Mouse (Mus musculus) left cerebral cortex, postnatal 36 days (tissue): ENCODE results near the gene Lsm14b. TPM values are rescaled to one million over a fixed set of nuclear protein-coding genes. Genes with fewer than 3 reads are reported as not detected.
A peak's percentile ranks its signal among the peaks of the same experiment; 100 is the strongest.

ENCODE experiments used
- DNase-seq, 2 experiments: peaks; one replicate each; pipeline ENCODE4 v3.0.0; 2021 to 2022; ENCODE audit warnings: low spot score in 2 of 2, mixed read lengths in 1 of 2
- intact Hi-C: fragments of 180-260 bp; cut with DNase I; formaldehyde crosslinking; loops from one replicate; pipeline ENCODE4 v1.15.1; 2025
- total RNA-seq, 2 experiments: library from RNA; stranded (reverse); gene quantifications; 2 replicates each; pipeline ENCODE4 v1.2.3; 2021

Lsm14b gene
- total RNA-seq, 2 experiments from 2014 or later: 107 to 114 TPM

DNA sequence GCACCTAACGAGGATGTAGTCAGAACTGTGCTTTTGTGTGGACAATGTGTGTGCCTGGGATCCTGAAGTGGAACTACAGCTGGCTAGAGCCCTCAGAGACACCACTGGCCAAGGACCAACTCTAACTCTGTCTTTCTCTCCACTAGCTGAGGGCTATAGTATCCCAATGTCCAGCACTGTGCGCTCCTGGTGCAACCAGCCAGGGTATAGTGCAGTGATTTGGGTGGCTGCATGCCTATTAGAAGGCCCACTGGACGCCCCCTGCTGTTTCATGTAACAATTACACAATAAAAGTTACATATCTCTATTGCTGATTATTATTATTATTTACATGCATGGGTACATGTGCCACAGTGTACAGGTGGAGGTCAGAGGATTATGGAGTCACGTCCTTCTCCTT lies 20.5 kb downstream of the Lsm14b start:
- intact Hi-C loops: no loop called here
- DNase-seq: no peak

DNA sequence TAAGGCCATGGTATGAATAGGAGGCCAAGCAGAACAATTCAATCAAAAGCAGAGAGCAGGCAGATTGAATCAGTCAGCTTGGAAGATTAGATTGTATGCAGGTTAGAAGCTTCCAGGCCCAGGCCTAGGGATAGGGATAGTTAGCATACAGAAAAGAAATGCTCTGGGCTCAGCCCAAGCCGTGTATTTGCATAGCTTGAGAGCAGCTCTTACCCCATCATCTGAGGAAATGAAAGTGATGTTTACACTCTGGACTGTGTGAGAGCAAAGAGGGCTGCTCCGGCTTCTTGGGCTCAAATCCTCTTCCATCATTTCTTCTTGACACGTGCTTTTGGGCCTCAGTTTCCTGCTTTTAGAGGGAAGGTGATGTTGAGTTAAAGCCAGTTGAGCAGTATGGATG lies 22.8 kb downstream of the Lsm14b start:
- intact Hi-C loops: no loop called here
- DNase-seq: no peak

DNA sequence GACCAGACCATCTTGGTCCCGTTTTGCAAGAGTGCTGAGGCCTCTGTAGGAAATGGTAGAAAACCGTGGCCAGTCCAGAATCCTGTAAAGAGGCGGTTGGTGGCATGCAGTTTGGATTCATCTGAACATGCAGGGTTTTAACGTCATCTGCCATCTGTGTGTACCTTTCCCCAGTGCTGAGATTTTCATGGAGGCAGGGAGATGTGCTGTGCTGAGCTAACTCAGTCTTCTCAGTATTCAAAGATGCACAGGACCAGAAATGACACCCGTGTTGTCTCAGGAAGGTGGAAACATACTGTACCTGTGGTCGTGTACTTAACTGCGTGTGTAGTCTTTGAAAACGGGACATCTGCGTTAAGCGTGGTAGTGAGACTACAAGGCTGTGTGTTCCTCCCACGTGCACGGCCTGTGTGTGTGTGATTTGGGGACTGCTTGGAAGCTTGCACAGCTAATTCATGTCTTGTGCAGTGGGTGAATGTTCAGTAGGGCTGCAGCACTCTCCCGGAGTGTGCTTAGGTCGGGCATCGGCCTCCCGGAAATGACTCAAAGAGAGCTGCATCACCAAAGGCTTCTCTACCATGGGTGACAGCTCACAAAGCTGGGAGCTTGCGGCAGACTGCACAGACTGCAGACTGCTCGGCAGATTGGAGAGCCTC lies 23.3 kb downstream of the Lsm14b start:
- intact Hi-C loops: no loop called here
- DNase-seq: peak; percentile 61 to 72

DNA sequence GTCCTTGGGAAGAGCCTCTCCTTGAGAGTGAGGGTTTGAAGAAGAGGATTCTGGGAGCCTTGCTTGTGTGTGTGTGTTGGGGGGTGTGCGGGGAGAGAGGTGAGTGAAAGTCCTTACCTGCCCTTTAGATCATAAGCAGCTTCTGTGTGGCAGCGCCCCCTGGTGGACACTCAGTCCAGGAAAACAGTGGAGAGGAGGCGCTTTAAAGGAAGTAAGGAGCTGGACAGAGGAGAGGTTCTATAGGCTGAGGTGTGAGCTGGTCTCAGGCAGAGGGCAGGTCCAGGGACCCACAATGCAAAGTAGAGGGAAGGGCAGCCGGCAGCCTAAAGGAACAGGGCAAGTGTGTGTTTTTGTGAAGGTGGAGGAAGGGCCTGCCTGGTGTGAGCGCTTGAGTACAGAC lies 26.2 kb downstream of the Lsm14b start:
- intact Hi-C loops: loop anchor here (2.0 kb wide), 1 partner anchor 132 kb away; no protein-coding TSS in a partner anchor
- peak; percentile 72 to 74 for DNase-seq

DNA sequence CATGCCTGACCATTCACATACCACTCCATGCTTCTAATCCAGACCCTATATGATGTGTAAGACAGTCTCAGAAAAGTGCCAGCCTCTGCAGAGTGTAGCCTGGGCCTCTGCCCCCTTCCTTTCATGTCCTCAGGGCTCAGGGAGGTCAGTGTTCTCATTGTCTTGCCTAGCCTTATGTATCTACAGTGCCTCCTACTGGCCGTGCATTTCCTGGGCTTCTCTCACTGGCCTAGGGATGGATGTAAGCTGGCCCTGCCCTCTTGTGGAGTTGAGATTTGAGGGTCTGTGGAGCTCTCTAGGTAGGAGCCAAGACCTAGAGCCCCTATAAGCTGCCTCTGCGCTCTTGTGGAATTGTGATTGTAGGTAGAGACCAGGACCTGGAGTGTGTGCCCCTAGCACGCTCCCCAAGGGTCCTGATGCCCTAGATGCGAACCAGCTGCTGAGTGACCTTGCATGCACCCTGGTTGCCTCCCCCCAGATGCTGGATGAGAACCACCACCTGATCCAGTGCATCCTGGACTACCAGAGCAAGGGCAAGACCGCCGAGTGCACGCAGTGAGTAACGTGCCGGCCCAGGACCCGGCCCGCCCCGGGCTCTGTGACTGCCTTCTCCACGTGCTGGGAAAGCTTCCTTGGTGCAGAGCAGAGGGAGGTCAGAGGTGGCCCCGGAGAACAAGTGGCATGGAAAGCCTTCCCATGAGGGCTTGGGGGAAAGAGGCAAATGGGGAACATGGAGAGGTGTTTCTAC lies 27.4 kb downstream of the Lsm14b start:
- no peak for DNase-seq
- intact Hi-C loops: loop anchor here (2.0 kb wide), 1 partner anchor 133 kb away; no protein-coding TSS in a partner anchor

DNA sequence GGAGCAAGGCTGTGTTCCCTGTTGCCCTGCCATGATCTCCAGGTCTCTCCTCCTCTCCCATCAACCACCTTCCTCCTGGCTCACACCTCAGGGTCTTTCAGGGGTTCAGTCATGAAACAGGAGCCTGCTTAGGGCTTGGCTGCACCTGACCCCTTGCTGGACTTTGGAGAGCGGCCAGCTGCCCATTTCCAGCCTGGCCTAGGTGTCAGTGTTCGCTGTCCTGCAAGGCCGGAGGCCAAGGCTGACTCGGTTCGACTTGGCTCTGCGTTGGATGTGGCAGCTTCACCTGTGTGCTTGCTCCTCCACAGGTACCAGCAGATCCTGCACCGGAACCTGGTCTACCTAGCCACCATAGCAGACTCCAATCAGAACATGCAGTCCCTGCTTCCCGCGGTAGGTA lies 28.2 kb downstream of the Lsm14b start:
- intact Hi-C loops: no loop called here
- DNase-seq: no peak

DNA sequence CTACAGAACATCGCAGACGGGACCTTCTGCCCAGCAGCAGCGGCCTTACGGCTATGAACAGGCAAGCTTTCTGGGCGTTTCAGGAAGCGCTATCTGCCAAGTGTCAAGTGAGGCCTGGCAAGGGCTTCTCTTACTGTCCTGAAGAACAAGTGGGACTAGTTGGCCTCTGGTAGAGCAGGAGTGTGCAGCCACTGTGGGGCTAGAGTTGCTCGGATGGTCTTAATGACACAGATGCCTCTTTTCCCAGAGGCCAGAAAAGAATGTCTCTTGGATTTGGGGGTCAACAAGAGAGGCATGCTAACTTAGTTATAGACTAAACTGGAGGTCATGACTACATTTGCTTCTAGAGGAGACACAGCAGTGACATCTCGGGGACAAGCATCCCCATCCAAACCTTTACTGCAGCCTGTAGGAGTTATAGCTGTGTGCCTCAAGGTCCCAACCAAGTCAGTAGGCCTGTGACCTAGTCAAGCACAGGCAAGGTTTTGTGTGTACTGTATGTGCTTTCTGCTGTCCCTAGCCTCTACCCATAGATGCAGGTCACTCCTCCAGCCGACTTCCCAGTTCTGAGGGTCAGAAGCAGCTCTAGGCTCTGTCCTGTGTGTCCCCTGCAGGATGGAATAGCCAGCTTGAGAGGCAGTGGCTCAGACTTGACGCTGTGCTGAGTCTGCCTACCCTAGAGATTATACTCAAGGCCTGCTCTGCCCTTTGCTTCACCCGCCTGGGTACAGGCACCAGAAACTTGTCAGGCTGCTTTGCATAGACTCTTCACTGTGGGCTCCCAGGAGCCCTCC lies 38.7 kb downstream of the Lsm14b start:
- DNase-seq: no peak
- intact Hi-C loops: no loop called here

DNA sequence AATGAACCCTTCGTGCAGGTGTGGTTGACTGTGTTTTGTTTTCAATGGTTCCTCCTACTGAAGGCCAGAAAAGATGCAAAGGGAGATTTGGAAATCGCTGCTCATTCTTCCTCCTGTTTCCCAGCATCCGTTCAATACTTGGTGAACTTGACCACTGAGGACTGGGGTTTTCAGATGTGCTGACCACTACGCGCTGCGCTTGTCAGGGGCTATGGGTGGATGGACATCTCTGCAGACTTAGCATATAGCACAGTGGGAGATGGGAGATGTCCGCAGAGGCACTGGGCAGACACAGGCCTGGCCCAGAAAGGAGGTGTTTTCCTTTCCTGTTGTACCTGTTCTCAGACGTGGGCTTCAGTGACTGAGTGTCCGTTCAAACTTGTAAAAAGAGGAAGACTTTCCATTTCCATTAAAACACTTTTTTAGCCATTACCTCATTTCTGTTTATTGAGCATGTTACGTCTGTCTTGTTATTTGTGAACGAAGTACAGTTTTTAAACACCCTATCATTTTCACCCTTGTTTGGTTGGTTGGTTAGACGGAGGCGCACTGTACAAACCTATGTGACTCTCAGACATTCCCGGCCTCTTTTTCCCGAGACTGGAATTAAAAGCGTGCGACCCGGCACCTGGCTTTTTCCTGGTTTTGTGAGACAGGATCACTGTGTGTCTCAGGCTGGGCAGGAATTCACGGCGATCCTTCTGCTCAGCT lies 45.1 kb downstream of the Lsm14b start:
- intact Hi-C loops: loop anchor here (10.0 kb wide), 1 partner anchor 185 kb away; the partner anchor contains the start of gene Rps21
- DNase-seq: no peak

DNA sequence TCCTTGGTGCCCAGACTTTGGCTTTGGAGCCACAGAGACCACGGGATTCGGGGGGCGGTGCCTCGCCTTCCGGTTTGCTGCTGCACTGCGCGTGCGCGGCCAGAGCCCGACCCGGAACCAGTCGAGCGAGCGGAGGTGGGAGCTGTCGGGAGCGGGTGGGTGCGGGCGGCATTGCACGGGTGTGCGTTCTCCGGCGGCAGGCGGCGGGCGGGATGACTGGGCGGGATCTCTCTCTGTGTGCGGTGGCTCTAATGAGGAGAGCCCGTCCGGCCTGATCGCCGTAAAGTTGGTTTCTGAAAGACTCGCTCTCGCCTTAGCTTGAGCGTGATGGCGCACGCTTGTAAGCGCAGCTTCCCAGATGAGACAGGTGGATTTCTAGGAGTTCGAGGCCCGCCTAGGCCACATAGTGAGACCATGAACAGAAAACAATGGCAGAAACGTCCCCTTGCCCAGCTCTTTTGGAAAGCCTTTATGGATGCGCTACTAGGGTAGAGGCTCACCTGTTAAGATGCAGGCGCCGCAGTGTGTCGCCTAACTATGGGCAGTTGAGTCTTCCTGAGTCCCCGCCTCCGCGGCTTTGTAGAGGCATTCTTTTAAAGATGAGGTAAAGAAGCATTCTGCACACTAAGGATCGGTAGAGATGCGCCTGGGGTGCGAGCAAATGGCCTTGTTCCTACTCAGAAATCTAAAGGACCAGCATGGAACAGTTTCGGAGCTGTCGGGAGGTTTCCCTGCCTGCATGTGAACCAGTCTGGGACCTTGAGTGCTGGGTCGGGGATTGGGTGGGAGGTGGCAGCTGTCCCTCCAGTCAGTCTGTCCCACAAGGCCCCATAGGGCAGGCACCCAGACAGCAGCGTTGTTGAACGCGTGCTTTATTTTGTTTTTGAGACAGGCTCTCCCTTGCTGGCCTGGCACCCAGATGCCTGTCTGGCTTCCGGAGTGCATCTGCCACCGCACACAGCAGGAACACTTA lies 46.0 kb downstream of the Lsm14b start, which contains the start of gene Mtg2:
Gene Mtg2, plus strand, starts transcription at position 108 of the 973 bp plus-strand sequence.
- intact Hi-C loops: loop anchor here (10.0 kb wide), 1 partner anchor 184 kb away; the partner anchor contains the start of gene Rps21
- DNase-seq: peak; percentile 98

DNA sequence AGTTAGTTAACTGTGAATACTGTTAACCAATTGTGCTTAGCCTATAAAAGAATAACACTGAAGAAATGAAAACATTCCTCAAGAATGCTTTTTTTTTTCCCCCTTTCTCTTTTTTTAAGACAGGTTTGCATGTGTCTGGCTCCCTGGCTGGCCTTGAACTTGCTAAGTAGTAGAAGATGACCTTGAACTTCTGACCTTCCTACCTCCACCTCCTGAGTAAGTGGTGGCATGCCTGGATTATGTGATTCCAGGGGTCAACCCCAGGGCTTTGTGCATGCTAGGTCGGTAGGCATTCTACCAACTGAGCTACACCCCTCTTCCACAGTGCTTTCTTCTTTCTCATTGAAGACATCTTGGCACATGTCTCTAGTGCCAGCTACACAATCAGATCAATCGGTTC lies 46.9 kb downstream of the Lsm14b start:
- no peak for DNase-seq
- intact Hi-C loops: loop anchor here (10.0 kb wide), 1 partner anchor 183 kb away; the partner anchor contains the start of gene Rps21

DNA sequence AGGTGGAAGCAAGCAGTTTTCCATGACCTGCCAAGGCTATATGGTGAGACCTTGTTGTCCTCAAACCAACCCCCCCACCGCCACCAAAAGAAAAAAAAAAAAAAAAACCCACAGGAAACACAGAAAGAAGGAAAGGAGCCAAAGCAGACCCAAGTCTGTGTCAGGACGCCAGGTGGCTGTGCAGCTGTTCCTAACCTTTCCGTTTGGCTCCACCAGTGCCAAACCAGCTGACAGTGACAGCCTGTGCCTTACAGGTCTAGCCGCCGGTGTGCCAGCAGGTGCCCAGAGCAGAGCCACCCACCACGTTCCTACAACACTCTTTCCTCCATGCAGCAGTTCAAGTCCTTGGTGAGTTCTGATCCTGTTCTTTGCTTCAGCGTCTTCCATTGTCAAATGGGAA lies 48.1 kb downstream of the Lsm14b start:
- no peak for DNase-seq
- intact Hi-C loops: loop anchor here (10.0 kb wide), 1 partner anchor 182 kb away; the partner anchor contains the start of gene Rps21

DNA sequence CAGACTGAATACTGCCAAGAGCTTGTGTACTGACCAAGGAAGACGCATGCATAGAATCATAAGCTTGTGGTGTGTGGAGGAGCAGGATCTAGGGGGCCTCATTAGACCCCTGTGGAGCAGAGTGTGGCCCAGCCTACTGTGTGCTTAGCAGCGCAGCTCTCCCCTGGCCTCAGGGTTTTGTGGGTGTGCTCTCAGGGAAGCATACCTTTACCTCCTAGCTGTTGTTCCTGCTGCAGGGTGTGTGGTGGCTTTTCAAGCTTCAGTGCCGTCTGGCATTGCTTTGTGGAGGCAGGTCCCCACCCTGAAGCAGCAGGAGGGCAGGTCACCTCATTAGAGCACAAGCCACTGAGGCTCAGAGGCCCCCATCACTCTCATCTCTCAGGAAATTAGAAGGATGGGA lies 52.8 kb downstream of the Lsm14b start:
- intact Hi-C loops: loop anchor here (10.0 kb wide), 1 partner anchor 177 kb away; the partner anchor contains the start of gene Rps21
- DNase-seq: no peak

DNA sequence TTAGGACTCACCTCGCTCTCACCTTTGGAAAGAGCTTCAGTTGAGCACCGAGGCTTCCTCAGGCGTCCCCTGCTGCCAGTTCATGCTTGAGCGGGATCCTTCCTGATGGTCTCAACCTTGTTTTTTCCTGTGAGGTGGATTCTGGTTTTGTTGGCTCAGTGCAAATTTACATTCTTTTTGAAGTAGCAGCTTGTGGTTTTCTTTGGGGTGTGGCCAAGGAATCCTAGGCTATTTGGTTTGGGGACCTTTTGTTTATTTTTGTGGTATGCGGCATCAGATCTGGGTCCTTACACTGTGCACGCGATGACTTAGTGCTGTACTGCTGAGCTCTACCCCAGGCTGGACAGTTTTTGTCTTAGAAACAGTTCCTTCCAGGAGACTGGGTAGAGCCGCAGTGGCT lies 55.9 kb downstream of the Lsm14b start:
- intact Hi-C loops: no loop called here
- no peak for DNase-seq

DNA sequence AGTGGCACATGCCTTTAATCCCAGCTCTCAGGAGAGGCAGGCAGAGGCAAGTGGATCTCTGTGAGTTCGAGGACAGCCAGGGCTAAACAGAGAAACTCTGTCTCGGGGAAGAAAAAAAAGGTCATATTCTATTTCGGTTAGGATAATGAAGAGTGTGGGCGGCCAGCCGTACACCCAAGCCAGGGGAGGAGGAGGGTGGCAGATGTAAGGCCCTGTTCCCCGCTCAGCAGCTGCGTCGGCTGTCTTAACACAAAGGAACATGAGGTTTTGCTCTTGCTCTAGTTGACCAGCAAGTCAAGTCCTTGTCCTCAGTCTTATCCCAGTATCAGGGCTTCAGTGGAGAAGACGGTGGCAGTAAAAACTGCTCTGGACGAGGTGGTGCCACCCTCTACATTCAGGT lies 58.3 kb downstream of the Lsm14b start:
- intact Hi-C loops: no loop called here
- no peak for DNase-seq

DNA sequence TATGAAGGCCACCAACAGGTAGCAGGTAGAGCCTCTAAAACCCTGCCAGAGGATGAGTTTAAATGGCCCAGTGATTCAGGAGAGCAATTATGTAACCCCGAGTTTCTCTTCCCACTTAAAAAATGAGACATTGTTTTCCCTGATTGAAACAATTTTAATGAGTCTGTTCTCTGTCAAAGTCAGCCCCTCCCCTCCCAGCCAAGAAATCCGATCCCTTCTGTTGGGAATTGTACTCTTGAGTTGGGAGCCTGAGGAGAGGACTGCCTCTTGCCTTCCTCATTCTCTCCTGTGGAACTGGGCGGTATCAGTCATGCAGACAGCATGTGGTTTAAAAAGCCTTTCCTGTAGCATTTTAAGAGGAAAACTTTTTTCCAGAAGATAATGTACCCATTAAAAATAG lies 59.8 kb downstream of the Lsm14b start:
- no peak for DNase-seq
- intact Hi-C loops: no loop called here
